Mouse (Mus musculus) myocyte (in vitro differentiated cells): ENCODE measurements around the gene Kcnk1.

ENCODE experiments used
- CEBPB ChIP-seq: IDR thresholded peaks from 2 replicates; pipeline ENCODE4 v1.6.1; 2011; ENCODE audit warnings: mild to moderate bottlenecking, moderate library complexity; ENCODE audit not compliant: poor library complexity, insufficient read depth, severe bottlenecking
- E2F4 ChIP-seq: IDR thresholded peaks from one replicate; pipeline ENCODE4 v1.6.1; 2011; ENCODE audit warnings: mild to moderate bottlenecking, control low read depth, moderate library complexity; ENCODE audit not compliant: insufficient read depth
- MAX ChIP-seq: IDR thresholded peaks from one replicate; pipeline ENCODE4 v1.6.1; 2011; ENCODE audit warnings: low read depth, mild to moderate bottlenecking, control low read depth
- MYOD1 ChIP-seq, 3 experiments: IDR thresholded peaks; one replicate each; pipeline ENCODE4 v1.6.1; 2011; ENCODE audit warnings: control low read depth in 2 of 3, low read depth in 2 of 3, mild to moderate bottlenecking in 2 of 3, moderate library complexity in 1 of 3; ENCODE audit not compliant: insufficient read length in 2 of 3, control insufficient read depth in 1 of 3
- MYOG ChIP-seq, 3 experiments: IDR thresholded peaks; one replicate each; pipeline ENCODE4 v1.6.1; 2011; ENCODE audit warnings: control low read depth in 2 of 3, low read depth in 2 of 3, mild to moderate bottlenecking in 2 of 3; ENCODE audit not compliant: insufficient read length in 2 of 3, control insufficient read depth in 1 of 3, insufficient read depth in 1 of 3
- POLR2A ChIP-seq: IDR thresholded peaks from one replicate; pipeline ENCODE4 v1.6.1; 2011; ENCODE audit warnings: low read depth, mild to moderate bottlenecking, control low read depth, moderate library complexity; ENCODE audit not compliant: insufficient read length
- POLR2AphosphoS2 ChIP-seq: IDR thresholded peaks from one replicate; pipeline ENCODE4 v1.6.1; 2011; ENCODE audit warnings: low read depth, control low read depth; ENCODE audit not compliant: insufficient read length
- REST ChIP-seq: IDR thresholded peaks from one replicate; pipeline ENCODE4 v1.6.1; 2011; ENCODE audit warnings: mild to moderate bottlenecking, control low read depth, moderate library complexity; ENCODE audit not compliant: insufficient read depth, insufficient read length
- SRF ChIP-seq: IDR thresholded peaks from one replicate; pipeline ENCODE4 v1.6.1; 2011; ENCODE audit warnings: low read depth; ENCODE audit not compliant: control insufficient read depth, insufficient read length
- TCF12 ChIP-seq: IDR thresholded peaks from one replicate; pipeline ENCODE4 v1.6.1; 2011; ENCODE audit warnings: mild to moderate bottlenecking, control low read depth; ENCODE audit not compliant: poor library complexity, insufficient read depth, severe bottlenecking
- TCF3 ChIP-seq: IDR thresholded peaks from one replicate; pipeline ENCODE4 v1.6.1; 2011; ENCODE audit warnings: low read depth, control low read depth; ENCODE audit not compliant: insufficient read length
- USF1 ChIP-seq: IDR thresholded peaks from one replicate; pipeline ENCODE4 v1.6.1; 2011; ENCODE audit warnings: low read depth, mild to moderate bottlenecking, control low read depth, moderate library complexity

DNA sequence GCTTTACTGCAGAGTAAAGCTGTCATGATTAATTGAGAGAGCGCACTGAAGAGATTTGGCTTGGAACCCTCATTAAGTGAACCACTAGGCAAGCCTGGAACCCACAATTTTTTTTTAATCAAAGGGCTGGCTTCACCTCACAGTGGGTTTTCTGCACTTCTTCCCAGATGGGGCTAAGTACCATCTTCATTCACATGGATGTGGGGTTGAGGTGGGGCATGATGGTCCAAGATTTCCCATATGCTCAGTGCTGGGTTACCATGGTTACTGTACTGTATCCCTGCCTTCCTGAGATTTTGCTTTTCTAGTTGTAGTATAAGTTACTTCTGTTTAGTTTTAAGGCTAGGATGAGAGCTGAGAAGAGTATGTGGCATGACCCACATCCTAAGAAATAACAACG, 9.6 kb upstream of the Kcnk1 start:
- TF ChIP-seq POLR2A (no peak), TCF12 (no peak), POLR2AphosphoS2 (no peak), MYOG (IDR thresholded peaks at IDR 0.05; ENCODE audit: control insufficient read depth in 1 of 3, insufficient read depth in 1 of 3, insufficient read length in 2 of 3, low read depth in 2 of 3) (no peak), USF1 (no peak), E2F4 (no peak), CEBPB (no peak), MAX (no peak), REST (no peak), TCF3 (no peak), MYOD1 (IDR thresholded peaks at IDR 0.05; ENCODE audit: control insufficient read depth in 1 of 3, insufficient read length in 2 of 3, low read depth in 2 of 3) (no peak), SRF (no peak)
